Mouse (Mus musculus): ENCODE measurements around the gene Spock1.

Gene Spock1

GRCm38 (mm10) chr13:57806816-57807215 lies 101.3 kb downstream of the Spock1 start:
- DNase-seq (ENCODE audit: low spot score in 2 of 2), result no peak

GRCm38 (mm10) chr13:57806301-57806700 lies 101.8 kb downstream of the Spock1 start:
- no peak for DNase-seq (ENCODE audit: low spot score in 2 of 2)

GRCm38 (mm10) chr13:57798633-57799032 lies 109.5 kb downstream of the Spock1 start:
- DNase-seq (ENCODE audit: low spot score in 2 of 2), result no peak

GRCm38 (mm10) chr13:57796951-57797692 lies 111.0 kb downstream of the Spock1 start:
- no peak for DNase-seq (ENCODE audit: low spot score in 2 of 2)

- no peak for DNase-seq (ENCODE audit: low spot score in 2 of 2)
Observed at GRCm38 (mm10) chr13:57793643-57794240, 114.4 kb downstream of the Spock1 start.

GRCm38 (mm10) chr13:57789796-57790195 lies 118.3 kb downstream of the Spock1 start:
- DNase-seq (ENCODE audit: low spot score in 2 of 2), result no peak

GRCm38 (mm10) chr13:57788299-57788698 lies 119.8 kb downstream of the Spock1 start:
- DNase-seq (ENCODE audit: low spot score in 2 of 2), result no peak

- DNase-seq (ENCODE audit: low spot score in 2 of 2), result no peak
Observed at GRCm38 (mm10) chr13:57786278-57786677, 121.9 kb downstream of the Spock1 start.

- DNase-seq (ENCODE audit: low spot score in 2 of 2), result no peak
Observed at GRCm38 (mm10) chr13:57782975-57783374, 125.2 kb downstream of the Spock1 start.

GRCm38 (mm10) chr13:57782107-57782561 lies 126.0 kb downstream of the Spock1 start:
- DNase-seq (ENCODE audit: low spot score in 2 of 2), result no peak

- no peak for DNase-seq (ENCODE audit: low spot score in 2 of 2)
Observed at GRCm38 (mm10) chr13:57779146-57779545, 129.0 kb downstream of the Spock1 start.

- DNase-seq (ENCODE audit: low spot score in 2 of 2), result no peak
Observed at GRCm38 (mm10) chr13:57778524-57778923, 129.6 kb downstream of the Spock1 start.

GRCm38 (mm10) chr13:57771998-57772397 lies 136.1 kb downstream of the Spock1 start:
- no peak for DNase-seq (ENCODE audit: low spot score in 2 of 2)

GRCm38 (mm10) chr13:57766721-57767120 lies 141.4 kb downstream of the Spock1 start:
- DNase-seq (ENCODE audit: low spot score in 2 of 2), result no peak

- DNase-seq (ENCODE audit: low spot score in 2 of 2), result no peak
Observed at GRCm38 (mm10) chr13:57761122-57761521, 147.0 kb downstream of the Spock1 start.

- DNase-seq (ENCODE audit: low spot score in 2 of 2), result no peak
Observed at GRCm38 (mm10) chr13:57760618-57761017, 147.5 kb downstream of the Spock1 start.

GRCm38 (mm10) chr13:57756316-57756715 lies 151.8 kb downstream of the Spock1 start:
- no peak for DNase-seq (ENCODE audit: low spot score in 2 of 2)

- DNase-seq (ENCODE audit: low spot score in 2 of 2), result no peak
Observed at GRCm38 (mm10) chr13:57750831-57751230, 157.3 kb downstream of the Spock1 start.

GRCm38 (mm10) chr13:57744667-57745066 lies 163.5 kb downstream of the Spock1 start:
- DNase-seq (ENCODE audit: low spot score in 2 of 2), result no peak

GRCm38 (mm10) chr13:57741186-57741585 lies 166.9 kb downstream of the Spock1 start:
- no peak for DNase-seq (ENCODE audit: low spot score in 2 of 2)

- DNase-seq (ENCODE audit: low spot score in 2 of 2), result no peak
Observed at GRCm38 (mm10) chr13:57740473-57740872, 167.7 kb downstream of the Spock1 start.

GRCm38 (mm10) chr13:57736060-57736459 lies 172.1 kb downstream of the Spock1 start:
- DNase-seq (ENCODE audit: low spot score in 2 of 2), result no peak

- DNase-seq (ENCODE audit: low spot score in 2 of 2), result no peak
Observed at GRCm38 (mm10) chr13:57734549-57734948, 173.6 kb downstream of the Spock1 start.

Measured in spleen, postnatal 4 days (tissue).